Mouse (Mus musculus): Measurements from ENCODE around the gene Ercc6.

The Ercc6 gene

GRCm38 (mm10) chr14:32513336-32514032, at the start of gene Ercc6:
TSS of gene Ercc6 (plus strand) at chr14:32513521.
- peak; percentile 95 for DNase-seq

GRCm38 (mm10) chr14:32464601-32465505, 48.5 kb upstream of the Ercc6 start, which contains the start of gene Slc18a3:
TSS of gene Slc18a3 (minus strand) at chr14:32464850.
- no peak for DNase-seq

- no peak for DNase-seq
Observed at GRCm38 (mm10) chr14:32465506-32465870, 47.8 kb upstream of the Ercc6 start.

- DNase-seq: no peak
Observed at GRCm38 (mm10) chr14:32465889-32466288, 47.4 kb upstream of the Ercc6 start, which contains the start of gene Chat. TSS of gene Chat (minus strand) at chr14:32465989.

GRCm38 (mm10) chr14:32467606-32468005, 45.7 kb upstream of the Ercc6 start:
- DNase-seq: no peak

- peak; percentile 67 for DNase-seq
Observed at GRCm38 (mm10) chr14:32472996-32473395, 40.3 kb upstream of the Ercc6 start.

- no peak for DNase-seq
Observed at GRCm38 (mm10) chr14:32476559-32476958, 36.8 kb upstream of the Ercc6 start.

GRCm38 (mm10) chr14:32477581-32477980, 35.7 kb upstream of the Ercc6 start:
- peak; percentile 20 for DNase-seq

GRCm38 (mm10) chr14:32482061-32482460, 31.3 kb upstream of the Ercc6 start:
- no peak for DNase-seq

GRCm38 (mm10) chr14:32492521-32492920, 20.8 kb upstream of the Ercc6 start:
- DNase-seq: no peak

- DNase-seq: no peak
Observed at GRCm38 (mm10) chr14:32496115-32496850, 17.0 kb upstream of the Ercc6 start.

GRCm38 (mm10) chr14:32501303-32501702, 12.0 kb upstream of the Ercc6 start:
- no peak for DNase-seq

- no peak for DNase-seq
Observed at GRCm38 (mm10) chr14:32502764-32503688, 10.3 kb upstream of the Ercc6 start.

GRCm38 (mm10) chr14:32503897-32504296, 9.4 kb upstream of the Ercc6 start:
- no peak for DNase-seq

- DNase-seq: no peak
Observed at GRCm38 (mm10) chr14:32506329-32506728, 7.0 kb upstream of the Ercc6 start.

GRCm38 (mm10) chr14:32507216-32507615, 6.1 kb upstream of the Ercc6 start:
- no peak for DNase-seq

GRCm38 (mm10) chr14:32508105-32508835, 5.1 kb upstream of the Ercc6 start:
- no peak for DNase-seq

- no peak for DNase-seq
Observed at GRCm38 (mm10) chr14:32509443-32509961, 3.8 kb upstream of the Ercc6 start.

GRCm38 (mm10) chr14:32512912-32513311, 409 bp upstream of the Ercc6 start:
- DNase-seq: peak; percentile 48

- DNase-seq: no peak
Observed at GRCm38 (mm10) chr14:32516086-32516485, 2.8 kb downstream of the Ercc6 start.

- DNase-seq: no peak
Observed at GRCm38 (mm10) chr14:32518543-32518942, 5.2 kb downstream of the Ercc6 start.
